Mouse (Mus musculus) CD8-positive naive resting alpha-beta T cell, adult 2 months (primary cell): ENCODE measurements around the gene Ap4m1.

Source experiments
- DNase-seq, 2 experiments: peaks; one replicate each; pipeline ENCODE4 v3.0.0; 2022; ENCODE audit warnings: low read depth in 2 of 2, low spot score in 2 of 2

Ap4m1 gene

DNA sequence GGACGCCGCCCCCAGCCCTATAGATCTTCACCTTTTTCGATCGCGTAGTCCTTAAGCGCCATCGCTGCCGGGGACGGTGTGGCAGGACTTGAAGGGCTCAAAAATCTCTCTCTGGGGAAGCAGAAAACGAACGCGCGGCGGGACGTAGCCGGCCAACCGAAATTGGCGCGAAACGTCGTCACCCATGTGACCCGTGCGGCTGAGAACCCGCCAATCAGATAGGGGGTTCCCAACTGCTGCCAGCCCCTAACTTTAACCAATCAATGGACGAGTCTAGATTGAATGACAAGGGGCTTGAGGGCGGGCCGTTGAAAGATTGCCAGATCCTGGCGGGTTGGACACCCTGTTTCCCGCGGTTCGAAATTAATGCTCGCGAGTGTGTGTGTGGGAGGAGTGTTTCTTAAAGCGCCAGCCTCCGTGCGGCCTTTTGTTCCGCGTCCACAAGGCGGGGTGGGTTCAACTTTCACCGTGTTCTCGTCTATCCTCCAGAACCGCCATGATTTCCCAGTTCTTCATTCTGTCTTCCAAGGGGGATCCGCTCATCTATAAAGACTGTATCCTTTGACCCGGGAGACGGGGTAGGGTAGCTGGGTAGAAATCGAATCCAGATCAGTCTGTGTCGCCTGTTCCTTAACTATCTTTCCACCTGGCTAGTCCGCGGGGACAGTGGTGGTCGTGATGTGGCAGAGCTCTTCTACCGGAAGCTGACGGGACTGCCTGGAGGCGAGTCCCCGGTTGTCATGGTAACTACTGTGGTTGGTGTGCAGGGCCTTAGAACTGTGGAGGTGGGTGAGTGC, at the start of gene Ap4m1, which contains the start of gene Mcm7:
Gene Ap4m1, plus strand, starts transcription at position 308 of the 797 bp plus-strand sequence.
Gene Mcm7, minus strand, starts transcription at position 728 of the 797 bp plus-strand sequence.
- peak; percentile 86 to 90 for DNase-seq

DNA sequence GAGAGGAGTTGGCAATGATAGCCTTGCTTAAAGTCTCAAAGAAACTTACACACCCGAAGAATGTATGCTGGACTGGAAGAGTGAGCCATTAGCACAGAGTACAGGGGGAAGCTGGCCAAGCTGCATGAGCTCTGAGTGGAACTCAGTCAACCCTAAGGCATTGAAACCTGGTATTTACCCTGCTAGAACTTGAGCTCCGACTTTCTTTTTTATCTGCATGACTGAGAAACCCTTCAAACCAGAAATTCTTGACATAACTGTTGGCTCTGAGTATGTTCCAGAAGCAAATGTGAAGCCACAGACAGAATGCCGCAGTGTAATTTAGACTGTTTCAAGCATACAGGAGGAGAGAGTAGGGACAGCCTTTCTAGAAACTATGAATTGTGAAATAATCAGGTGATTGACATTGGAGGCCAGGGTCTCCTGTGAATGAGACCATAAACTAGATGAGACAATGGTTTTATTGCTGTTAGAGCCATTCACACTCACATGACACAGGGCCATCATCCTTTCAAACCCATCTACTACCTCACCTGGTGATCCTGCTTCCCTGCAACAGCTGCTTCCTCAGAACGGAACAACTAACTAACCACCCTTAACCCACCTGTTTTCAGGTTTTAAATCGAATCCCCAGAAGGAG, 39.3 kb upstream of the Ap4m1 start:
- DNase-seq = no peak

DNA sequence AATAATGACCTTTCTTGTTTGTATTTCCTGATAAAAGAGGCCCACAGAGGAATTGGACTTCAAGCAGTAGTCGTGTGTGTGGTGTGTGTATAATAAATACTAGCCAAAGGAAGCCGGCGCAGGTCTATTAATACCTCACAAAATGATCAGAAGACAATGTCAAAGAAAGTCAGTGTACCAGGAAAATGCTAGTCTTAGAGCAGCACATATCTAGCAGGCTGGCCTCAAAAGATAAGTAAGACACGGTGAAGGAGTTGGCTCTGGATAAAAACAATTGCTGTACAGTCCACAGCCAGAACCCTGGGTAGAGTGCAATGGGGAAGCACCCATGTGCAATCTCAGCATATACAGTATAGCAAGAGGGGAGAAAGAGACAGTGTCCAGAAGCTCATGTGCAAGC, 34.5 kb upstream of the Ap4m1 start:
- no peak for DNase-seq

DNA sequence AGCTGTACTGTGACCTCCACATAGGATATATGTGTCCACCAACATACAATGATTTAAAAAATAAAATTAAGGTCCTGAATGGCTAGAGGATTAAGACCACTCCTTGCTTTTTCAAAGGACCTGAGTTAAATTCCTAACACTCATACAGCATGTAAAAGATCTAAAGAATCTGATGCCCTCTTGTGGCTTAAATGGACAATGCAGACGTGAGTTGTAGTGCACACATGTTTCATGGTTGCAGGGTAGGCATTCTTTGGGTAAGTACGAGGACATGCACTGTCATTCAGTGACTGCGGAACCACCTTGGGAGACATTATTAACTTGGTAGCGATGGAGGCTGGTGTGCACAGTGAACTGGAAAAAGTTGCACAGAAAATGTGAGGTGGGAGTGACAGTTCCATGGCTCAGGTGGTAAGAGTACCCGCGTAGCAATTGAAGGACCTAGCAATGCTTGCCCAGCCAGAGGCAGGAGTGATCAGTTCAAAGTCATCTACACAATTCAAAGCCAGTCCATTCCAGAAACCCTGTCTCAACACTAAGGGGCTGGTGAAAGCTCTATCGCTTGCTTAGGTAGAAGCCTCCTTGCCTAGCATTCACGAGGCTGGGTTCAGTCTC, 33.8 kb upstream of the Ap4m1 start:
- peak; percentile 16 to 45 for DNase-seq

DNA sequence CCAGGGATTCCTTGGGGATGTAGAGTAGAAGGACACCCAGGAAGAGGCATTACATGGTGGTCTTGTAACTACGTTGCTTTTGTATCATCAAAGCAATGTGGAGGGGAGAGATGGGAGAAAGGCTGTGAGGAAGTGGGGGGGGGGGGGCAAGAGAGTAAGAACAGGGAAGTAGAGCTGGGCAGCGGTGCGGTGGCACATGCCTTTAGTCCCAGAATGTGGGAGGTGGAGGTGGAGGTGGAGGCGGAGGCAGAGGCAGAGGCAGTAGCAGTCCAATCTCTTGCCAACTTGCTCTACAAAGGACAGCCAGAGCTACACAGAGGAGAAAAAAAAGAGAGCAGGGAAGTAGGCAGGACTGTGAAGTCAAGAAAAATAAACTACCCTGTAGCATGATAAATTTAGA, 33.2 kb upstream of the Ap4m1 start:
- no peak for DNase-seq

DNA sequence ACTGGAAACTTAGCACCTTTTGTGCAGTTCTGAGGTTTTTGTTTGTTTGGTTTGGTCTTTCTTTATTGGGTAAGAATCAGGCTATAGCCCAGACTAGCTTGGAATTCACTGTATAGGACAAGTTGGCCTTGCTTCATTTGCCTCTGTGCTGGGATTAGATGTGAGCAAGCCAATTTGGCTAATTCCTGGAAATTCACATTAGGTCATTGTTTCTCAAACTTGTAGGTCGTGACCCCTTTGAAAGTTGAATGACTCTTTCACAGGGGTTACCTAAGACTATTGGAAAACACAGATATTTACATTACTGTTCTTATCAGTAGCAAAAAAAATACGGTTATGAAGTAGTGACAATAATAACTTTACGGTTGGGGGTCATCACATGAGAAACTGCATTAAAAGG, 17.4 kb upstream of the Ap4m1 start:
- no peak for DNase-seq

DNA sequence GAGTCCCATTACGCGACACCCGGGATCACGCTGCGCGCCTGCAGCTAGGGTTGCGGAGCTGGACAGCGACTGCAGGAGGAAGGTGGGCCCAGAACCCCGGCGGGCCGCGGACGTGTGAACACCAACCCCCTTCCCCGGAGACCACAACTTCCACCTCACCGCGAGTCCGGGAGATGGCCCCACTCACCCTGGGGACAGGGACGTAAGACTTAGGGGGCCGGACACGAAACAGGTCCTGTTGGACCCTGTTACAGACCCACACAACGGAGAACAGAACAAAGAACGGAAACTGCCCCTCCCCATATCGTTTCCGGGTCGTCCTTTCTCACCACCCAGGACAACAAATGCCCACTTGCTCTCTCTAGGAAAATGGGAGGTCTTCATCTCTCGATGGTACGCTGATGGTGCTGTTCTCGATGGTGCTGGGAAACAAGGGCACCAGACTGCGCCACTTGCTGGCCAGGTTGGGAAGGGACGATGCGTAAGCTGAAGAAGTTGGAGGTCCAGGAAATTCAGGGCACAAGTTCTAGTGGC, 16.3 kb upstream of the Ap4m1 start, which contains the start of gene Zfp113:
Gene Zfp113, minus strand, starts transcription at position 302 of the 534 bp plus-strand sequence.
- peak; percentile 84 to 90 for DNase-seq

DNA sequence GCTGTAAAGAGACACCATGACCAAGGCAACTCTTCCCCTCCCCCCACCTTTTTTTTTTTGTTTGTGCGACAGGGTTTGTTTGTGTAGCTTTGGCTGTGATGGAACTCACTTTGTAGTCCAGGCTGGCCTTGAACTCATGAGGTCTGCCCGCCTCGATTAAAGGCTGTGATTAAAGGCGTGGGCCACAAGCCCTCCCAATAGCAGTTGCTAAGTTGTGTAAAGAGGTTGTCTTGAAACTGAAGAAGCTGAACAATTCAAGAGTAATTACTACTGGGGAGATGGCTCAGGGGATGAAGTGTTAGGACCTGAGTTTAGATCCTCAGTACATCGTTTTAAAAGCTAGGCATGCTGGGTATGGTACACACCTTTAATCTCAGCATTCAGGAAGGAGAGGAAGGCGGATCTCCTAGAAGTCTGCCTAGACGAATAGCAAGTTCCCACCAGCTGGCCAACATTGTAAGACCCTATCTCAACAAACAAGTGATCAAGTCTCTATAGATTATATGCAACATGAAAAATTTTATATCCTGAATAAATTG, 11.5 kb upstream of the Ap4m1 start:
- no peak for DNase-seq

DNA sequence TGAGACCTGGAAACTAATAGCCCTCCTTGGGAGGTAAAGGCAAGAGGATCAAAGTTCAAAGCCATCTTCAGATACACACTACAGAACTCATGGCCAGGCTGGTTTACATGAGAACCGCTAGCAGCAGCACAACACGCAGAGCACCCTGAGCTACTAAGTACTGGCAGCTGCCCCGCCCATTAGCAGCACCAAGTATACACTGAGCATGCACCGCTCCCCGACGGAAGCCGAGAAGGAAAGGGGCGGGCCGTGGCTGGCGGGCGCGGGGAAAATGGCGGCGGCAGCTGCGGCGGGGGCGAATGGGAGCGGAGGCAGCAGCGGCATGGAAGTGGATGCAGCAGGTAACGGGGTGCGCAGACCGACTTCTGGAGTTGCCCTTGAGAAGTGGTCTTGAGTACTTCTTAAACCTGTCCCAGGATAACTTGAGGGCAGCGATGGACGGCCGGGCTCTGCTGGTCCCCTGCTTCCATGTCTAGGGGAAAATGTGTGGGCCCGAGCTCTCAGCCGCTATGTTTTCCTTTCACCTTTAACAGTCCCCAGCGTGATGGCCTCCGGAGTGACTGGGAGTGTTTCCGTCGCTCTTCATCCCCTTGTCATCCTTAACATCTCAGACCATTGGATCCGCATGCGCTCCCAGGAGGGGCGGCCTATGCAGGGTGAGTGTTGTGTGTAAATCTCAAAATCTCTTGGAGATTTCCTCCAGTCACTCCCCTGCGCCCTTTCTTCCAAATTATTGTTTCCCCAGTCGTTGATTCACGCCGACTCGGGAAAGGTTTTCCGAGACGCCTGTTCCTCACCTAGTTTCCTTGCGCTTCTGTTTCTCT, 10.7 kb upstream of the Ap4m1 start, which contains the start of gene Cops6:
Gene Cops6, plus strand, starts transcription at position 230 of the 824 bp plus-strand sequence.
- DNase-seq = peak; percentile 94 to 97

DNA sequence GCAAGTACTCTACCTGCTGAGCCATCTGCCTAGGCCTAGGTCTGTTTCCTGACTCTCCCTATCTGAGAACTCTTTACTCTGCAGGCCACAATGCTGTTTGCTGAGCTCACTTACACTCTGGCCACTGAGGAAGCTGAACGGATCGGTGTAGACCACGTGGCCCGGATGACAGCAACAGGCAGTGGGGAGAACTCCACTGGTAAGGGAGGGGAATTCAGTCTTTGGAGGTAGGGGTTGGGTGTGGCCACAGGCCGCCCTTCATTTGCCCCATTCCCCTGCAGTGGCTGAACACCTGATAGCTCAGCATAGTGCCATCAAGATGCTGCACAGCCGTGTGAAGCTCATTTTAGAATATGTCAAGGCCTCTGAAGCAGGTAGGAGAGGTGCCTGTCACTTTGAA, 8.8 kb upstream of the Ap4m1 start:
- DNase-seq = no peak

DNA sequence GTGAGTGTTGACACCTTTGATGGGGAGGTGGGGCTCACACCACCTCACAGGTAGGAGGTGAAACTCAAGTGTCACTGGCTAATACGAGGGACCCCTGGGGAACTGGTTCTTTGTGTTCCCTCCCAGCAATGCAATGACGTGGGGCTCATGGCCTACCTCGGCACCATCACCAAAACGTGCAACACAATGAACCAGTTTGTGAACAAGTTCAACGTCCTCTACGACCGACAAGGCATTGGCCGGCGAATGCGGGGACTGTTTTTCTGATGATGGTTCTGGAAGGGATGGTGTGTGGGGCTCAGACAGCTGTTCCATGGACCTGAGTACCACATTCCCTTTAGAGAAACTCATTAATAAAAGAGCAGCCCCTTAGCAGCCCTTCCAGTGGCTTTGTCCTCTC, 8.2 kb upstream of the Ap4m1 start:
- no peak for DNase-seq

DNA sequence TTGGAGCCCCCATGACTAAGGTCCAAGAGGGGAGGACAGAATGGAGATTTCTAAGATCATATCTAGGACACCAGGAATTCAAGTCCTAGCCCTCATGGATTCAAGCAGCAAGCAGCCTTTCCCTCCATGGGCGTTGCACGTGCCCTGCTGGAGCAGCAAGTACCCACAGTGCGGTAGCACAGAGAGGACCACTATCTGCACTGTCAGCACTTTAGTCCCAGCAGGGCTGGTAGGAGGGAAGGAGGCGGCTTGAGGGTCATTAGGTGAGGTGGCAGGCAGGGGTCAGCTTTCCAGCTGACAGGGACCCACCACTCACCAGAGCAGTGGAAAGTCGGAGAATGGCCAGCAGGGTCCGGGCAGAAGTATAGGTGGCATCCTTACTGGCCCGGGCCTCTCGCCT, 6.2 kb upstream of the Ap4m1 start:
- no peak for DNase-seq

DNA sequence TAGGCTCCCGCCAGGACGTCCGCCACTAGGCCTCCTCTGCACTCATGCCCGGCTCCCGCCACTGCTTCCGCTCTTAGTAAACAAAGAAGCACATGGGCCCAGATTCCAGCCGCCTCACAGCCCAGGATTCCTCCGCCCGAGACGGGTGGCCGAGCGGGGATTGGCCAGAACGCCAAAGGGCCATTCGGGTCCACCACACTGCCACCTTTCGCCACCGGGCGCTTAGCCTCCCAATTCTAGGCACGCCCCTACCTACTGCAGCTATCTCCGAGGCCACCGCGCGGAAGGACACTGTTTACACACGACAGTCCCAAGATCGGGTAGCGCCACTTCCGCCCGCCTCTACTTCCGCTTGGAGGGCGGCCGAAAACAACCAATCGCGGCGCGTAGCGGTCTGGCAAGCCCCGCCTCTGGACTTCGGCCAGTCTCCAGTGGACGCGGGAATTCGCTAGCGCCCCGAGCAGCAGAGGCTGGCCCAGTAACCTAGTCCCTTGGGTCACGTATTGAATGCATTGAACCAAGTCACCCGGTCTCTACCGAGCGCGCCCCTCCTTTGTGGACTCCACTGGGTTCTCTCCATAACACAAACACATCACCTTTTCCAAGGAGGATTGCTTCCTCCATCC, 753 bp upstream of the Ap4m1 start:
- peak; percentile 81 for DNase-seq

DNA sequence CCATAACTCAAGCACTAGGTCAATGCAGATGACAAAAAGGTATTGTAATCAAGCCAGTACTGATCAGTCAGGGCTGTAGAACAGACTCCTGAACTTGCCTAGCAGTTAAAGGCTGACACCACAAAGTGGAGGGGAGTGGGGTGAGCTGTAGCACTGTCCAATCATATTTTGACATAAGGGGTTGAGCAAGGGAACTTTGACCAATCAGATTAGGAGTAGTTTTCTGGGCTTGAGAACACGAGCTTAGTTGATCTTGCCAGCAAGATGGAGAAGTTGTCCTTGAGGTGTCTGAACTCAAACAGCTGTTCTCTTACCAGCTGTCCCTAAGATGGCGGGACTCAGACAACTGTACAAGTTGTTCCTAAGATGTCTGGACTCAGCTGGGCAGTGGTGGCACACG, 1.4 kb downstream of the Ap4m1 start:
- no peak for DNase-seq

DNA sequence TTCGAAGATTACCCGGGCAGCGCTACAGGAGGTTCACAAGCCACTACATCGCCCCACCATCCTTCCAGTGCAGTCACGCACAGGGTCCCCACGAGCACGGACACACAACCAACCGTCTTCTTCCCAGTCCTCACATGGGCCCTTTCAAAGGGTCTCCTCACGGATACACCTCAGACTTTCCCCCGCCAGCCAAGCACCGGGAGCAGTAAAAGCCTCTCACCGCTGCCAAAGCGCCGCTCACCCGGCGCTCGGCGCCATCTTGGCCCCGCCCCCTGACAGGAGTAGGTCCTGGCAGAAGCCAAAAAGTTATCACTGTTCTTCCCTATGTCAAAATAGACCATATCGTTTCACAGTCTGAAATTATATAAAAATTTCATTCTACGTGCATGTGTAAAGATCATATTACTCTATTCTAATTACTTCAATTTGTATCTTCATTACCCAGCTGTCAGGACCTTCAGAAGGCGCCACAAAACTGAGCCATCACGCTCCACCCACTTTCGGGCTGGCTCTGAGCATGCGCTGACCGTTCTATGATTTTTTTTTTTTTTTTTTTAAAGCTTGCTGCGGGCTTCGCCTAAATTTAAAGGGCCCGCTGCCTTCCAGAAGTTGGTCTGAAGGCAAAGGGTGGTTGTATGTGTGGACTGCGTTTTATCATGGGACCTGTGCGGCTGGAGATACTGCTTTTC, 15.3 kb downstream of the Ap4m1 start, which contains the start of the genes Taf6 and Cnpy4:
Gene Taf6, minus strand, starts transcription at position 502 of the 689 bp plus-strand sequence.
Gene Cnpy4, plus strand, starts transcription at position 536 of the 689 bp plus-strand sequence.
- peak; percentile 78 to 86 for DNase-seq

DNA sequence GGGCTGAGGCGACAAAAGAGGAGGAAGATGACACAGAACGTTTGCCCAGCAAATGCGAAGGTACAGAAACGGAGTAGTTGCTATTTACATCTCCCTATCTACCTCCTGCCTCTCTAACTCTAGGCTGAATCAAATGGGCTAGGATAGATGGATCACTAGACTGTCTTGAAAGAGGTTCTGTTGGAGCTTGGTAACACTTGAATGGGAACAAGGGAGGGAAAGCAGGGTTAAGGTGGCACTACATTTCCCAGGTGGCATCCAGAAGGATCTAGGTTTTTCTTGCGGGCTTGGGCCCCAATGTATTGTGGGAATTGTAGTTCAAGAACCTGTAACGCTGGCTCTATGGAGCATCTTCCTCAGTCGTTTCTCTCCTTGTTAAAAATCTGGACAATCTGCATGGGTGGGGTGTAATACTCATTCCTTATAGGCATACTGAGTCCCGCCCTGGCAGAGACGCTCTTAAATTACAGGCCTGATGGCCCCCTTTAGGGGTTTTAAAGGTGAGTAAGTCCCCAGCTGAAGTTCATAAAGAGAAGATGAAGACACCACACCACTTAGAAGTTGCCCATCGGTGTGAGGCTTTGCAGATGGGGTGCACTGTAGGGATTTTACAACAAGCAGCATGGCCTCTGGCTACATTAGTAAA, 16.0 kb downstream of the Ap4m1 start:
- peak; percentile 54 to 67 for DNase-seq

DNA sequence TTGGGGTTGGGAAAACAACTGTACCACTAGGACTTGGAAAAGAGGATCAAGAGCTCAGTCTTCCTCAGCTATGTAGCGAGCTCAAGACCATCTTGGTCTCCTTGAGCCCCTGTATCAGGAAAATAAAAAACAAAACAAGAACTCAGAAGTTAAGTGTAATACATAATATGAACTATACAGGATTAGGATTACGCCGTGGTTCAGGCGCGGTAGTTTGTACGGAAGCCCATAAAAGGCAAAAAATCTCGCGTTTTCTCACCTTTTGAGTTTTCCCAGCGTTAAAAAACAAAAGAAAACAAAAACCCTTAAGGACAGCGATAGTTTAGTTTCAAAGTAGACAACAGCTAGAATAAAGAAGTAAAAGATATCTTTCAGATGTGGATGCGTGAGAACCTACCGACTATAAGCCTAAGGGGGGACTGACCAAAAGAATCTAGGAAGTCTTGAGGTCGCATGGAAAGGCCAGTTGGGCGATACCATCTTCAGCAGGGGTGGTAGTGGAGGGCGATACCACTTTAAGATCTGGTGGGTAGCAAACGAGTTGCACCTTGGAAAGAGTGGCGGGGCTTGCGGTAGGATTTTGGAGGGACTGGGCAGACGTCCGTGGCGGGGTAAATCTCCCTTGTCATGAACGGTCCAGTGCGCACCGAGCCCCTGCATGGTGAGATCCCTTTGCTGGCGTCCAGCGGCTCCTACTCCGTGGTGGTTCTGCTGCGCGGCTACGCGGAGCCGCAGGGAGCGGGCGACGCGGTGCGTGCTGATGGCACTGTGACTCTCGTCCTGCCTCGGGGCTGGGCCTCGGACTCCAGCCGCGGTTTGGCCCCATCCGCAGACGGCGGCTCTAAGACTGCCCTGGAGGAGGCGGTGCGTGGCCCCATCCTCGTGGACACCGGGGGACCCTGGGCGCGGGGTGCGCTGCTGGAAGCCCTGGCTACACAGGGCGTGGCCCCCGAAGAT, 22.2 kb downstream of the Ap4m1 start, which contains the start of gene Mblac1:
Gene Mblac1, plus strand, starts transcription at position 544 of the 957 bp plus-strand sequence.
- DNase-seq = peak; percentile 52 to 69
